Mouse (Mus musculus) kidney, adult 2 months (tissue): ENCODE measurements at regions not wholly inside any gene's neighbourhood (a gene's known extent, or its start where the extent isn't known, plus 50 kb on each side); places are given as distances from the start of the nearest gene placed in this dataset.

Experiments
- CTCF ChIP-seq: fragments of 200-500 bp; conservative IDR thresholded peaks from 2 replicates; pipeline ENCODE4 v1.5.1; 2011; ENCODE audit warnings: low read depth, mild to moderate bottlenecking, control low read depth, low read length, moderate library complexity, mixed read lengths; ENCODE audit not compliant: insufficient read depth, insufficient read length
- POLR2A ChIP-seq: fragments of 200-500 bp; IDR thresholded peaks from one replicate; pipeline ENCODE4 v1.6.1; 2011; ENCODE audit warnings: low read depth, low read length, control low read depth

- TF ChIP-seq CTCF: no peak
- no peak for TF ChIP-seq POLR2A
Measured at GRCm38 (mm10) chr3:121068676-121069075, 102.8 kb downstream of the Rwdd3 start.
